Mouse (Mus musculus): ENCODE data around the gene Fate1. TPM values are rescaled to one million over a fixed set of nuclear protein-coding genes. Genes with fewer than 3 reads are reported as not detected.

Gene Fate1
- polyA plus RNA-seq (2015; fragmentation: Illumina TruSeq; extraction: RNeasy Lipid Tissue Mini Kit (QIAGEN cat#74804); ENCODE audit: insufficient read depth, low replicate concordance) = not detected

DNA sequence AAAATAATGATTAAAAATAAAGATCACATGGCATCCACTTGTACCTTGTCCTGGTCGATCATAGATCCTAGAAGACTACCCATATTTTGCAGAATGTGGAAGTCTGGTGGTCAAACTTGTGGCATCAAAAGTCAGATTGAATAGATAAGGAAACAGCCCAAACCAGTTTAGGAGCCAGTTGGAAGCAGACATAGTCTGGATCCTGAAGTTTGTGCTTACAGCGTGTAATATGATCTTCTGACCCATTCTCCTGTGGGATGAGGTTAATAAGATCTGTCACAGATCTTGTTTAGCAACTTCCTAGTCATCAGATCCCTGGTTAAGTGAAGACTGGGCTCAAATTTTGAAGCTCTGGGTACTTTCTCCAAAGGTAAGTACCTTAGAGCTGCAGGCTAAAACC lies at the start of gene Fate1:
Gene Fate1 (plus strand): TSS at position 301 of the 400 bp plus-strand sequence.

DNA sequence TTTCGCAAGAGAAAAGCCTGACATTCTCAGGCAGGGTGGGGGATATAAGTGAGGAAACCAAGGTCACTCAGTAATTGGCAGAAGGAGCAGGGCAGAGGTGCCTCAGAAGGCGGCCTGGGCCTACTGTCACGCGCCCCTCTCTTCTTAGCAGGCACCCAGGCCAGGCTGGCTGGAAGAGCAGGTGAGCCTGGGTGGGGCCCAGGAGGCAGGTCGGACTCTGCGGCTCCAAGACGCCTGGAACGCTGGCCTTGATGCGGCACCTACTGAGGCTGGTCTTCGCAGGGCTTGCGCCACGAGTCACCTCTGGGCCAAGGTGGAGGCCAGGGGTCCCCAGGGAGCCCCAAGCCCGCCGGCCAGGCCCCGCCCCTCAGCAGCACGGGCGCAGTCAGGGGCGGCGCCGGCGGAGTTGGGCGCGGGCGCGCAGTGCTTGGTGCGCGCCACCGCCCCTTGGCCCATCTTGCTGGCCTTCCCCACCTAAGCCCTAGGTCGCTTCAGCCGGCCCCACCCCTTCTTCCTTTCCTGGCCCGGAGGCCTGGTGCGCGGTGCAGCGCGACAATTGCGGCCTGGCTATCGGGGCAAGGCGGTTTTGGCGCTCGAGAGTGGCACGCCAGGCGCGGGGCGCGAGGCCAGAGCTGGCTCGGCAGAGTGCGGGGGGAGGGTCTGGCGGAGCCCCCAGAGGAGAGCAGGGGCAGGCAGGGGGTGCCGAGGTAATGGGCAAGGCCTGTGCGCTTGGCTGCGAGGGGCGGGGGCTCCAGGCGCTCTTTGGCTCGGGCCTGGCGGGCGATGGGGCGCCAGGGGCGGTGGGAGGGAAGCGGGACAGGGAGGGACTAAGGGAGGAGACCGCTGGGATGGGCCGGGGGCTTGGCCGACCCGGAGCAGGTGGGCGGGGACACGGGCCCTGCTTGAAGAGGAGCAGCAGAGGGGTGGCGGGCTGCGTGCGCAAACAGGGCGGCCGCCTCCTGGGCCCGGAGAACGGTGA lies 10.4 kb upstream of the Fate1 start, which contains the start of gene Prrg3:
Gene Prrg3 (plus strand): TSS at position 552 of the 979 bp plus-strand sequence.

DNA sequence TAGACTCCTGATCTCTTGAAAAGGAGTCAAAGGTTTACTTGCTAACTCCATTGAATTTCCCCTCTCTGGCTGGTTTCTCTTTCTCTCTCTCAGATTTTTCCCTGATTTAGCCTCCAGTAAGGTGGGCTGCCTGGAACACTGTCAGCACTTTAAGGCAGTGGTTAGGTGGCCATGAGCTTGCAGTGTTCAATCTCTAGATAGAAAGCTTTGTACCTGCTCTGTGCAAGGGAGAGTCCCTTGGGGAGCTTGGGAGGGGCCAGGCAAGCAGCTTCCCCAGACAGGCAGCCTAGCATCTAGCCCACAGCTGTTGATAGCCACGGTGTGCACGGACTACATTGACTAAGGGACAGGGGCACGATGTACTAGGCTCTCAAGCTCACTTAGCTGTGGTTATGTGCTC lies 18.8 kb downstream of the Fate1 start, which contains the start of gene Cnga2:
Gene Cnga2 (plus strand): TSS at position 301 of the 400 bp plus-strand sequence.

Other genes with a start within 250 kb of the Fate1 start
- 21.7 TPM for gene Vma21, start 157.1 kb upstream of the Fate1 start, polyA plus RNA-seq (2015; fragmentation: Illumina TruSeq; extraction: RNeasy Lipid Tissue Mini Kit (QIAGEN cat#74804); ENCODE audit: insufficient read depth, low replicate concordance)
- gene Gm1141, start 52.0 kb upstream of the Fate1 start, polyA plus RNA-seq (2015; fragmentation: Illumina TruSeq; extraction: RNeasy Lipid Tissue Mini Kit (QIAGEN cat#74804); ENCODE audit: insufficient read depth, low replicate concordance) = 0.11 TPM
- gene Prrg3, start 10.4 kb upstream of the Fate1 start, polyA plus RNA-seq (2015; fragmentation: Illumina TruSeq; extraction: RNeasy Lipid Tissue Mini Kit (QIAGEN cat#74804); ENCODE audit: insufficient read depth, low replicate concordance) = 3.3 TPM
- gene Cnga2, start 18.9 kb downstream of the Fate1 start, polyA plus RNA-seq (2015; fragmentation: Illumina TruSeq; extraction: RNeasy Lipid Tissue Mini Kit (QIAGEN cat#74804); ENCODE audit: insufficient read depth, low replicate concordance) = 0.07 TPM
- gene Magea4, start 249.0 kb downstream of the Fate1 start, polyA plus RNA-seq (2015; fragmentation: Illumina TruSeq; extraction: RNeasy Lipid Tissue Mini Kit (QIAGEN cat#74804); ENCODE audit: insufficient read depth, low replicate concordance) = not detected